Mouse (Mus musculus) mature B cell (primary cell): ENCODE results near the gene Msrb3.
"Not testable (repeated sequence)": the region's sequence is repeated elsewhere in the genome, so short reads cannot be mapped to it uniquely, and the experiment has no call there.

Source experiments
- in situ Hi-C: fragments of 300-500 bp; cut with MboI; formaldehyde crosslinking; loops from 2 replicates; pipeline ENCODE4 v1.14.3; 2019

The Msrb3 gene

GRCm38 (mm10) chr10:120751295-120751722 is 147.6 kb downstream of the Msrb3 start:
- in situ Hi-C loops, result no loop called here

GRCm38 (mm10) chr10:120749556-120749955 is 149.3 kb downstream of the Msrb3 start:
- in situ Hi-C loops, result not testable (repeated sequence)

- in situ Hi-C loops, result no loop called here
These were observed 150.7 kb downstream of the Msrb3 start for GRCm38 (mm10) chr10:120748156-120748555.

GRCm38 (mm10) chr10:120745138-120745856 is 153.6 kb downstream of the Msrb3 start:
- in situ Hi-C loops, result no loop called here

- in situ Hi-C loops, result no loop called here
These were observed 154.3 kb downstream of the Msrb3 start for GRCm38 (mm10) chr10:120744441-120745137.

- in situ Hi-C loops, result no loop called here
These were observed 162.3 kb downstream of the Msrb3 start for GRCm38 (mm10) chr10:120736508-120737069.

GRCm38 (mm10) chr10:120735722-120736507 is 163.0 kb downstream of the Msrb3 start:
- in situ Hi-C loops, result no loop called here

GRCm38 (mm10) chr10:120734364-120734763 is 164.5 kb downstream of the Msrb3 start:
- in situ Hi-C loops, result no loop called here
